Mouse (Mus musculus) lung, postnatal 0 days (tissue): ENCODE measurements at regions not wholly inside any gene's neighbourhood (a gene's known extent, or its start where the extent isn't known, plus 50 kb on each side); places are given as distances from the start of the nearest gene placed in this dataset.

Experiments used
- CTCF ChIP-seq: IDR thresholded peaks from 2 replicates; pipeline ENCODE4 v1.5.1; 2016; ENCODE audit warnings: antibody characterized with exemption, mild to moderate bottlenecking
- EP300 ChIP-seq: IDR thresholded peaks from 2 replicates; pipeline ENCODE4 v1.6.1; 2016; ENCODE audit warnings: antibody characterized with exemption, mild to moderate bottlenecking, control low read depth

DNA sequence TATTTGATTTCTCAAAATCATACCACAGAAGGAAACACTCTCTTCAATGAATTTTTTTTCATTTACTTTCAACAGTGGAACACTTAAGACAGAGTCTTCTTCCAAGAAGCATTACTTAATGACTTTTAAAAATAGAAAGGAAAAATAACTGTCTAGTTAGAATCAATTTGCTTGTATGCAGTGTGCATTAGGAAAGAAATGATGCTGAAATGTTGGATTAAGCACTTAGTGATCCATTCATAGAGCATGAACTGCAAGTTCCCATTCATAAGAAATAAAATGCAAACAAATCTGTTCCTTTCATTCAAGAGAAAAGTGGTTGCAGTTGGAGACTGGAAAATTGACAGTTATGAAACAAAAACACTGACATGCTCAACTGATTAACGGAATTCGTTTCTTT is 493.2 kb upstream of the N6amt1 start:
- no peak for TF ChIP-seq CTCF
- TF ChIP-seq EP300, result no peak
